Mouse (Mus musculus) E14TG2a.4 (cell line): ENCODE measurements around the gene Mylk2.

Source experiments
- CTCF ChIP-seq: conservative IDR thresholded peaks from 2 replicates; pipeline ENCODE4 v1.5.1; 2014; ENCODE audit warnings: low read length
- NANOG ChIP-seq: IDR thresholded peaks from 2 replicates; pipeline ENCODE4 v1.6.1; 2014; ENCODE audit warnings: borderline replicate concordance, low read length, mixed read lengths

- TF ChIP-seq CTCF: no peak
- TF ChIP-seq NANOG: no peak
Observed at GRCm38 (mm10) chr2:152862638-152863037, 48.5 kb upstream of the Mylk2 start.
